Mouse (Mus musculus): ENCODE measurements around the gene 1700084M14Rik.
"Not testable (repeated sequence)": the region's sequence is repeated elsewhere in the genome, so short reads cannot be mapped to it uniquely, and the experiment has no call there.

1700084M14Rik gene

DNA sequence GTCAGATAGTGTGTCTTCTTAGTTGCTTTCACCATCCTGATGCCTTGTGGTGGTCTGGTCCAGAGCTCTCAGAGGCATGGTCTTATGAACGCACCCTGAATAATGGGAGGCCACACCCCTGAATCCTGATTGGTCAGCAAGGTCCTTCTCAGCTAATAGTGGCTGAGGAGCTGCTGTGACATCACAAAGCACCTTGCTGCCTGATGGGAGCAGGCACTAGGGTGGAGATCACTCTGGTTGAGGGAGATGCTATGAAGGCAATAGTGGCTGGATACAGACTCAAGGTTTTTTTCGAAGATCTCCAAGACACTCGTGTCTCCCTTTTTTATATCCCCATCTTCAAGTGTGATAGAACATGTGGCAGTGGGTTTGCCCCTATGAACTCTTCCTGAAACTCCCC is at the start of gene 1700084M14Rik:
Gene 1700084M14Rik (minus strand): TSS at position 101 of the 400 bp plus-strand sequence.
- DNase-seq (ENCODE audit: low spot score in 2 of 2) = not testable (repeated sequence)
